Mouse (Mus musculus) adrenal gland, adult (tissue): ENCODE results near the gene Rtn4r.

ENCODE experiments used
- DNase-seq, 2 experiments: peaks; one replicate each; pipeline ENCODE4 v3.0.0; 2022 to 2023; ENCODE audit warnings: low spot score in 1 of 2; ENCODE audit not compliant: inconsistent age in 2 of 2

Gene Rtn4r

DNA sequence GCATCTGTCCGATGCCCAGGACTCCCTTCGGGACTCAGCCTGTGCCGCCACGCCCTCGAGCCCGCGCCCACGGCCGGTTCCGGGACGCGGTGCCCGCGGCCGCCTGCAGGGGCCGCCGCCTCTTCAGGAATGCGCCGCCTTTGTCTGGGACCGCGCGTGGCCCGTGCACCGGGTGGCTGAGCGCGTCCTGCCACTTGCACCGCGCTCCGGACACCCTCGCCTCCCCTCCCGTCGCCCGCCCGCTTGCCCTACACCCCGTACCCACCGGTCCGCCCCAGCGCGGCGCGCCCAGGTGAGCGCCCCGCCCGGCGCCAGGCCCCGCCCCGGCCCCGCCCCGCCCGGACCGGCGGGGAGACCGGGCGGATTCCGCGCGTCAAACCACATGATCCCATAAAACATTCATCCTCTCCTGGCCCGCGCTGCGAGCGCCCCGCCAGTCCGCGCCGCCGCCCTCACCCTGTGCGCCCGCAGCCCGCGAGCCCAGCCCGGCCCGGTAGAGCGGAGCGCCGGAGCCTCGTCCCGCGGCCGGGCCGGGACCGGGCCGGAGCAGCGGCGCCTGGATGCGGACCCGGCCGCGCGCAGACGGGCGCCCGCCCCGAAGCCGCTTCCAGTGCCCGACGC, at the start of gene Rtn4r:
TSS of gene Rtn4r (plus strand) at position 402 of the 621 bp plus-strand sequence.
- DNase-seq = peak; percentile 53 to 77

DNA sequence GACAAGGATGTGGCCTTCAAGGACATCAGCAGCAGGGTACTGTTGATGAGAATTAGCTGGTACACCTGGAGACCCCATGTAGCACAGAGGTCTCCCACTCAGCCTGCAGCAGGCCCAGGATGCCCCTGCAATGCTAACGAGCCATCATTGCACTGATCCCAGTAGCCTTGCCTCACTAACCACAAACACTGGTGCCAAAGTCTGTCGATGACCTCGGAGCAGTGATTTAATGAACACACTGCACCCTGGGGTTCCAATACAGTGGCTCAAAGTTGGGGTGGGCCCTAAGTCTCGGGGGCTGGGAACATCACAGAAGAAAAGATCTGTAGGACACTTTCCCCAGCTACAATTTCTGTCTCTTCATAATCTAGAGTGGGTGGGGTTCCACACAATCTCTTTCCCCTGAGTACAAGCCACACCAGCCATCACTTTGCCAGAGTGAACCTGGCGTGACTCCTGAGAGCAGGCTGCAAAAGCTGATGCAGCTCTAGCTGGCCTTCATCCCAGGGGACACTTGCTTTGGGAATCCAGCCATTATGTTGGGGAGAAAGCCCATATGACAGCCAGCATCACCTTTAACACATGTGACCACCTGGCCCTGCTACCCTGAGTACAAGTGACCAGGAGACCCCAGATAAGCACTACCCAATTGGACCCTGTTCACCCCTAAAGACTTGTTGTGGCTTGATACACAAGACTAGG, 49.0 kb upstream of the Rtn4r start:
- peak in 1 of 2 experiments; percentile 72 for DNase-seq

DNA sequence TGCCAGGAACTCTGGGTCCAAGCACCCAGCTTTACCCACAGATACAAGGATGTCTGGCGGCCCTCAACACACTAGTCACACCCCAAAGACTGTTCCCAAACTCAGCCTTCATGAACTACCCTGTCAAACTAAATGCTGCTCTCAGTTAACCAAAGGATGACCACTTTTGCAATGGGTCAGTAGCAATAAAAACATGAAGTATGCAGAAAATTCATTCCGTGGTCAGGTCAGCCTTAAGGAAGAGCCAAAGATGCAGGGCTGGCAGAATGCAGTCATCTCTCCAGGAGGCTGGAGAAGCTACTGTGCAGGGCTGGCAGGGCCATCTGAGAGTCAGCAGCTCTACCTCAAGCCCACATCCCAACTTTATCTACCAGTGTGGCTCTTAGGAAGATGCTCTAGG, 48.1 kb upstream of the Rtn4r start:
- DNase-seq = no peak

DNA sequence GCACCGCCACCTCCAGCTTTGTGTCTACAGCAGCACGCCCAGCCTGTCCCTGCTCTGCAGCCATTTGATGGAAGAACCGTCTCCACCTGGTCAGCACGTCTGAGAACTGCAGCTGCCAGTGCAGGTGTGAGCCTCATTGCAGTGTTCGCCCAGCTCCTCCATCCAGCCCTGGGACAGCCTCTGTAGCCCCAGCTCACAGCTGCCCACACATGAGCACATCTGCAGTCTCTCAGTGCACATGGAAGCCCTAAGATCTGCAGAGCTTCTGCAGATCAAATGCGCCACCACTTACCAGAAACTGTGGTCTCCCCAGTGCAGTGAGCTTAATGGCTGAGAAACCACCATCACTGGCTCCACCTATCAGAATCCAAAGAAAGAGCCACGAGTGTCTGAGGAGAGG, 47.3 kb upstream of the Rtn4r start:
- DNase-seq = peak in 1 of 2 experiments; percentile 22

DNA sequence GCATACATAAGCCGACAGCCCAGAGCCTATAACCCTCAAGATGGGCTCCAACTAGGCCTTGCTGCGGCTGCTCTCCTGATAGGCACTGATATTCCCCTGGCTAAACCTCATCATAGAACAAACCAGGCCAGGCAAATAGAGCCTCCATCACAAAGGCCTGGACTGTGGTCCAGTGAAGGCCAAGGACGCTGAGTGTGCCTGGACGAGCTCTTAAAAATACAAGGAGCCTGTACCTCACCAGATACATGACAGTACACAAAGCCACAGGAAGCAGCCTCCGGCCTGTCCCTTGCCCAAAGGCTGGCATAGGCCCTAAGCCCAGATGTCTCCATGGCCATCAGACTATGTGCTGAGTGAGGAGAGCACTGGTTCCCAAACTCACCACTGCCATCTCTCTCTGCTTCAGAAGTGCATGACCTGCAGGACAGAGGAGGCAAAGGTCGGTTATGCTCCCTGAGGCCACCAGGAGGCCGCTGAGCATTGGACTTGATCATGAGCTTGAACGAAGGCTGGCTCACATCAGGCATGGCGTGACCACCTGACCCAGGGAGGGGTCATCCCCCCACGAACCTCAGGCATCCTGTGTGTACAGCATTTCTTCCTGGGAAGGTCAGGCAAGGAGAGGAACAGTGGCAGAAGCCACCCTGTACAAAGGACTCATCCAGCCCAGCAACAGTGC, 46.2 kb upstream of the Rtn4r start:
- DNase-seq = peak; percentile 58 to 84

DNA sequence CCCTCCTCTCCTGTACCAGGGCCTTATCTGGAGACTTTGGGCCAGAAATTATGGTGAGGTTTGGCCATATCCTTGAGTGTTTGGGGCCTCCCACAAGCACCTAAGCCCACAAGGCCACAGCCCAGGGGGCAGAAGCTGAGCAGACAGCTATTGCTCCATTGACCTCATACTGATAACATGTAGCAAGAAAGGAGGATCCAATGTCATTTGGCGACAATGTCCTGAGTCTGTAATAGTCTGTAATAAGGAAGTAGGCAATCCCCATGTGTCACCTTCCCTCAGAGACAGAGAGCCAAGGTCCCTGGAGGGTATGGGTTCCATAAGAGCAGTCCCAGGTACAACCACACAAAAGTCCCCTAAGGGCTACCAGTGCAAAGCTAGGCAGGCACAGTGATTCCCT, 45.2 kb upstream of the Rtn4r start:
- peak in 1 of 2 experiments; percentile 82 for DNase-seq

DNA sequence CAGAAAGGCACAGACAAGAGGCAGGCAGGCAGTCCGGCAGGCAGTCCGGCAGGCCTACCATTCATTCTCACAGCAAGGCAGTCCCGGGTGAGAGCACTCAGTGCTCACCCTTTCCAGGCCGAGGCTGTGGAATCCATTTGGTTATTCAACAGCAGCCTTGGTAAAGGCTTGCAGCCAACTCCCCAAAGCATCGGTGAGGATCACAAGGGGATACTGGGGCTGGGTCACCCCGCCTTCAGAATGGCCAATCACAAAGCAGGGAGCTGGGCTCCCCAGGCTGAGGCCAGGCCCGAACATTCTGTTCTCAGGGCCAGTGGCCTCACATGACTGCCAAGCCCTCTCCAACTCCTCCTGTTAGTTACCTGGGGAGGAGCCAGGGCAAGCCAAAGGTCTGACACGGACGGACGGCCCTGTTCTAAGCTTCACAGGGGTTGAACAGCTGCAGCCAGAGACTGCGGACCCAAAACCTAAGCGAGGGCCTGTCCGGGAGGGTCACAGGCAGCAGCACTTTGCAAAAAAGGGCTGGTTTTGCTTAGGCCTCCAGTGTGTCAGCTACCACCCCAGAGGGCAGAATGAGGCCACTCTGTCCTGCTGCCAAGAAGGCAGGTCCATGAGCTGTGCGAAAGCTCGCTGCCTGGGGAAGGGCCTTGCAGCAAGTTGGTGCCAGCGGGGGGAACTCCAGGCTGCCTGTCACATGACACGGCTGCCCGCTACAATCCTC, 44.1 kb upstream of the Rtn4r start:
- peak; percentile 80 to 93 for DNase-seq

DNA sequence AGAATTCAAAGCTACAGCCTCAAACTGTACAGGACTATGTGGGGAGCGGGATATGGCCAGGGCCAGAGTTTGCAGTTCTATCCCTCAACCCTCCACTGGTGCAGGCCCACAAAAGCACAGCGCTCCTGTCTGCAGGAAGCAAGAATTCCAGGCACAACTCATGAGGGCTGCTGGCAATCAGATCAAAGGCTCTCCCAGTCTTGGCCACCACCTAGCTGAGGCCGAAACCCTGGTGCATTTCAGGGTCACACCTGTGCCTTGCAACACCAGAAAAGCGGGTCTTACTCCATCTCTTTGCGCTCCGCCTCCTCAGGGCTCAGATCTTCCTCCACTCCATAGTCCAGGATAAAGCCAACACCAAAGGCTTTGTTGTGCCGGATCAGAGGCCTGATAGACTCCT, 43.2 kb upstream of the Rtn4r start:
- DNase-seq = peak in 1 of 2 experiments; percentile 78

DNA sequence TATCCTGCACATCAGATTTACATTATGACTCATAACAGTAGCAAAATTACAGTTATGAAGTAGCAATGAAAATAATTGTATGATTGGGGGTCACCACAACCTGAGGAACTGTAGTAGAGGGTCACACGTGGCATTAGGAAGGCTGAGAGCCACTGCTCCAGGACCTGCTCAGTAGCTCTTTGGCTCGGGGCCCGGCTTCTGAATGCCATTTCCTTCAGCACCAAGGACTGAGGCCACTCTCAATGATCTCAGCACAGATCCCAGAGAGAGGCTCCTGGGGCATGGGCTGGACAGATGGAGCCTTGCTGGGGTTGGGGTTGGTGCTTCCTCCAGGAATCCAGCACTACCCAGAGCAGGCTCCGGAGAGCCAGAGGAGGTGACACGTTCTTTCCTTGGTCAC, 40.3 kb upstream of the Rtn4r start:
- DNase-seq = peak; percentile 65 to 90

DNA sequence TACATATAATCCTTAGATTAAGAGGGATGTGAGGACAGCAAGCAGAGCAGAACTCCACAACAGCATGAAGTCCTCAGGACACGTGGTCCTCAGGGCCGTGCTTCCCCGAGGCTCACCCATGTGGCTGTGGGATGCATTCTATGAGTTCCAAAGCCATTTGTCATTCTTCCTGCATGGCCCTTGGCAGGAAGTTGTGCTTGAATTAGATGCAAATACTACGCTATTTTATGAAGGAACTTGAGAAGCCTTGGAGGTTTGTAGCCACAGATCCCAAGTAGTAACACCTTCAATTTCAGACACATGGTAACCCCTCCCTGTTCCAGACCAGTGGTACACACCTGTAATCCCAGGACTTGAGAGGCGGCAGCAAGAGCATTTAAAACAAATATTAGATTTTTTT, 31.1 kb upstream of the Rtn4r start:
- no peak for DNase-seq

DNA sequence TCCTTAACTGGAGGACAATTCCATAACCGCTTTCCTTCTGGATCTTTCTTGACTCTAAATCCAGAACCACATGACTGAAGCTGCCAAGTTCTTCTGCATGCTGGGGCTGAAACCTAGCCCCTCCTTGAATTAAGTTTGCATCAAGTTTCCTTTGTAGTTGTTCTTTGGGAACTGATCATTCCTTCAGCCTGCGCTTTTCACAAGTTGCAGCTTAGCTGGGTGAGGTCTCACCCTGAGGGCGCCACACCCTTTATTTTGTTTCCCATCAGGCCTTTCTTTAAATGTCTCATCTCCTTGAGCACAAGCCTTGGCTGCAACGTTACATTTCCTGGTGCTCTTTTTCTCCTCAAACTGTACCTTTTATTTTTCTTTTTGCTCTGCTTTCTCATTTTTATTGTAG, 24.6 kb upstream of the Rtn4r start:
- DNase-seq = no peak

DNA sequence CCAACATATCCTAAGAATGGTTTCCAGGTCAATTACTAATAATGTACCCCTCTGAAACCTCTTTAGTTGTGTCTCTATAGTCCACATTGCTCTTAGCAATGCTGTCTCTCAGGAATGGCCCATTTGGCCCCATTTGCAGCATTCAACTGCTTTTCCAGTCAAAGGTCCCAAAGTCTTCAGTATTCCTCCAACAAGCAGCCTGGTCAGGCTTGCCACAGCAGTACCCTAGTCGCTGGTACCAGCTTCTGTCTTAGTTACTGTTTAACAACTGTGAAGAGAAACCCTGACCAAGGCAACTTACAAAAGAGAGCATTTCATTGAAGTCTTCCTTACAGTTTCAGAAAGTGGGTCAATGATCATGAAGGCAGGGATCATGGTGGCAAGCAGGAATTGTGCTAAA, 24.1 kb upstream of the Rtn4r start:
- DNase-seq = no peak

DNA sequence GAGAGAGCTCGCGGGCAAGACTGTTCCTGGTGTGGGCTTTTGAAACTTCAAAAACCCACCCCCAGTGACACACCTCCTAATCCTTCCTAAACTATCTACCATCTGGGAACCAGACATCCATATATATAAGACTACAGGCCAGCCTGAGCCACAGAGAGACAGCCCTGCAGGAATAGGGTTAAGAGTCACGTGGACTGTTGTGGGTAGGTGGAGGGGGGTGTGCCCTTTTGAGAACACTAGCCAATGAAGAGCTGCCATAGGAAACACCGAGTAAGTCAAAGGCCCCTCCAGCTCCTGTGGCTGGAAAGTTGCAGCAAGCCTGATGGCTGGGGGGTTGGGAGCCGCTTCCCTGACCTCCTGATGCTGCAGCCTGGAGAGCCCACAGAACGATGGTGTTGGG, 23.6 kb upstream of the Rtn4r start:
- no peak for DNase-seq

DNA sequence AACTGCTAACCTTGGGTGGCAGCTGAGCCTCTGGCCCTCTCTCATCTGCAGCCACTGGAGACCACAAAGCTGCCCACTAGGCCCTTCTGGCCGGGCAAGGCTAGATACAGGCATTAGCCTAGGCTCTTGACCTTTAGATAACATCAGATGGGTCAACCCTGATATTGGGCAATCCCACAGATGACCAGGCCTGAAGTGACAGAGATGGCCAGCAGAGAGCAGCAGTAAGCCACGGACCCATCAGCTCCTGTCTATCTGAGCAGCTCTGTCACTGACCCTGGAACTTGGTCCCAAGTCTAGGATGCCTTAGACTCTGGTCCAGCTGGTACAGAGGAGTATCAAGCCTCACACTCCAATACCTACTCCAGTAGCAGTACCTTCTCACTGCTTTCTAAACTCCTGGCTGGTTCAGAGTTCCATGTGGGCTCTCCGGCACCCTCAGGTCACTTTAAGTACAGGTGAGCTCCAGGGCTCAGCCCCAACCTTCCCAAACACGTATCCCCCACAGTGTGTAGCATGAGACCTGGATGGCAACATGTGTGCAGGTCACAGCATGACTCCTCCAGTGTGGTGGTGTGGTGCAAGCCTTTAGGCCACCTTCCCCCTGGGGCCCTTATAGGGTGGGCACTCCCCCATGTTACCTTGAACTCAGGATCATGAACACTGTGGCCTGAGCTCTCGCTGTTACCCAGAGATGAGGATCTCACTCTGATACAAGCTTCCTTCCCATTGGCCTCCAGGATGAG, 19.0 kb upstream of the Rtn4r start:
- peak; percentile 81 to 95 for DNase-seq

DNA sequence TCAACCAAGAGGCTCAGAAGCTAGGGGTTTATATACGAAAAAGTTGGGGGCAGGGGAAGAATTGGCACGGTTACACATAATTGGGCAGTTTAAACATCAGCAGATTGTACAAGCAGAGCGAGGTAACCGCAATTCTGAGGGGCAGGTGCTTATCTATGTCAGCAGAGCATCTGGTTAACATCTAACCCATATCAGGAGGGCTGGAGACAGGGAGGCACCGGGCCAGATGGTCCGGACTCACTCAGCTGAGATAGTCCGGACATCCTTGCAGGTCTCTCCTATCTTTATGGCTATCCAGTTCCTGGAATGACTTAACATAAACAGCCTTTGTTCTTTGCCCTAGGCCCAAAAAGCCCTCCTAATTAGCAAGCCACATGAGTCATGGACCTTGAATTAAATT, 16.4 kb upstream of the Rtn4r start:
- DNase-seq = no peak

DNA sequence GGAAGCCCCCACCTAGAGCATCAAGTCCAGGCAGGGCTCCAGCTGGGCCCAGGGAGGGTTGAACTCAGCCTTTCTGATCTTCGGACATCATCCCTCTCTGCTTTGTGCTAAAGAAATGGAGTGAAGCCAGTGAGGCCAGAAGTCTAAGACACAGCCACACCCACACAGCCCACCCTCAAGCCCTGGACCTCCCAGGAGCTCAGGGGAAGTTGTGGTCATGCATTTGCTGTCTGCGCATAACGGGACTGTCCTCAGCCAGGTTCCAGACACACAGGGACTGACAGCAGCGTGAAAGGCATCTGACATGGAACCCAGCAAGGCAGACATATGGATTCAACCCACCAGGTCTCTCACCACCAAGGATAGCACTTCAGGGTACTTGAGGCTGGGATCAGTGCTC, 11.0 kb upstream of the Rtn4r start:
- DNase-seq = no peak

DNA sequence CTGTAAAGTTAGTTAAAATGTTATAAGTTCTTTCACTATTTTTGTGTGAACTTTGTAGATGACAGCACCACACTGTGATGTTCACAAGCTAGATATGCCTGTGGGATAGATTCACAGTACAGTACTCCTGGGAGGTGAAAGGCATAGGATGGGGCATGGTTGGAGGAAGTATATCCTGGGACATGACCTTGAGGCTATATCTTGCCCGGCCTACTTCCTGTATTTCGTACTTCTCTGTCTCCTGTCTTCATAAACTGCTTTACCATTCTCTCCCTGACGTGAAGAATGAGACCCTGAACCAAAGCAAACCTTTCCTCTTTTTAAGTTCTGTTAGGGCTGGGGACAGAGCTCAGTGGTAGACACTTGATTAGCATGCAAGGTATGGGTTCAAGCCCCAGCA, 9.2 kb upstream of the Rtn4r start:
- no peak for DNase-seq

DNA sequence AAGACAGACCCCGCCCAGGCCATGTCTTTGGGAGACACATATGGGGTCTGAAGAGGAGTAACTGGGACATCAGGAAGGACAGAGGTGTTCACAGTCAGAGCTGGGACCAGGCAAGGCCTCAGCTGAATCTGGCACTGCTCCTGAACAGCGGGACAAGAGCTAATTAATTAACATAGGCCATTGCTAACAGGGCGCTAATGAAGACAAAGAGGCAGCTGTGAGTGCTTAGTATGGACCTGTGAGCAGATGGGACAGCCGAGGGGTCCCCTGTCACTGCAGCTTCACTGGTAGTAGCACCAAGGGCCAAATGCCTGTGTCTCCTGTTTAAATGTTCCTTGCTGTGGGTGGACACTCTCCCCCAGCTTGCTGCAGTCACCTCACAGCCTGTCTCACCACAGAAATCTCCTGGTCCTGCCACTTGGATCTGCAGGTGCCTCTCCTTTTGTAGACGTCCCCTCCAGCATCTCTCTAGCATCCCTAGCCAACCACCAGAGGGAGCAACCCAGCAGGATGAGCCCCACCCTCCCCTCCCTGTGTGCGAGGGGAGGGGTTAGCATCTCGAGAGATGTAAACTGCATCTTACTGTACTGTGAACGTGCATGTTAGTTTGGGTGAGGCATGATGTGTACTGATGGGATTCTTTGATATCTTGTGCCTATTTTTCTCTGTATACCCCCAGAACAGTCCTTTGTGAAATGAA, 8.3 kb upstream of the Rtn4r start:
- DNase-seq = peak; percentile 26 to 71

DNA sequence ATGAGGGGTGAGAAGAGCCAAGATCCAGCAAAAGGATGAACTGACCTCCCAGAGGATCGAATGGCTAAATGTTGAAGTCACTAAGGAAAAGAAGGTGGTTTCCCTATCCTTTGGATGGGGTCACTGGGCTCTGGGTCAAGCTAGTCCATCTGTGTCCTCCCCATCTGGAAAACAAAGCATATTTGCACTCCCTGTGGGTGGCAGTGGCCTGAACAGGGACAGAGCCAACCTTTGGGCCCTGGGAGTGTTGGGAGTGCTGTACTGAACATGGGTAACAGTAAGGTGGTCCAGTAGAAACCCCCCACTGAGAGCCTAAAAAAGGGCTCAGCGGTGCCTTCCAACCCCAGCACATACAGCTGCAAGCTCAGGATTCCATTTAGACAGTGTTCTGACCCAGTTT, 4.7 kb upstream of the Rtn4r start:
- no peak for DNase-seq

DNA sequence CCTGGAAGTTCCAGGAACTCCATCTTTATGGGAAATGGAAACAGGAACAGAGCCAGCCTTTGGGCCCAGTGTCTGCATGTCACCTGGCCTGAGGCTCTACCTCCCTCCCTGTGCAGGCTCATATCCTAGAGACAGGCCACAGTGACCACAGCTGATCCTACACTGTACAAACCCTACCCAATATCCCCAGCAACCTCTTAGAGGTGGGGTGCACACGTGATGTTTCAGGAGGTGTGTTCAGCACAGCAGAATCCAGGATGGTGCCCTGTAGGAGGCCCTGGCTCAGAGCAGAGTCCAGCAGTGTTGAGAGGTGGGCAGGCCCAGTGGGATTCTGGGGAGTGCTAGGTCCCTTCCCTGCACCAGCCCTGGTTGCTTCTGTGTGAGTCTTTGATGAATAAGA, 4.0 kb upstream of the Rtn4r start:
- no peak for DNase-seq
